Mouse (Mus musculus) gastrocnemius, postnatal 36 days (tissue): Measurements from ENCODE around the gene 1700092M07Rik. TPM values are rescaled to one million over a fixed set of nuclear protein-coding genes. Genes with fewer than 3 reads are reported as not detected.

Source experiments
- DNase-seq, 2 experiments: peaks; one replicate each; pipeline ENCODE4 v3.0.0; 2022
- intact Hi-C: fragments of 180-260 bp; cut with DNase I; formaldehyde crosslinking; loops from one replicate; pipeline ENCODE4 v1.15.1; 2025
- total RNA-seq, 2 experiments: library from RNA; stranded (reverse); gene quantifications; 2 replicates each; pipeline ENCODE4 v1.2.3; 2021

Gene 1700092M07Rik
- total RNA-seq, 2 experiments from 2014 or later: 0.66 TPM; not detected in 1

GRCm38 (mm10) chr19:8738911-8739310 lies 1.6 kb upstream of the 1700092M07Rik start:
- intact Hi-C loops: no loop called here
- no peak for DNase-seq

- DNase-seq: no peak
Observed at GRCm38 (mm10) chr19:8739646-8740045, 872 bp upstream of the 1700092M07Rik start.

GRCm38 (mm10) chr19:8741243-8741869 lies 838 bp downstream of the 1700092M07Rik start, which contains the start of gene Stx5a:
Stx5a (plus strand) TSS chr19:8741413.
- DNase-seq: peak; percentile 94 to 96
- intact Hi-C loops: no loop called here

More at GRCm38 (mm10) chr19:8739646-8740045, 872 bp upstream of the 1700092M07Rik start:
- intact Hi-C loops: no loop called here

GRCm38 (mm10) chr19:8742176-8742575 lies 1.7 kb downstream of the 1700092M07Rik start:
- intact Hi-C loops: no loop called here
- DNase-seq: no peak

DNA sequence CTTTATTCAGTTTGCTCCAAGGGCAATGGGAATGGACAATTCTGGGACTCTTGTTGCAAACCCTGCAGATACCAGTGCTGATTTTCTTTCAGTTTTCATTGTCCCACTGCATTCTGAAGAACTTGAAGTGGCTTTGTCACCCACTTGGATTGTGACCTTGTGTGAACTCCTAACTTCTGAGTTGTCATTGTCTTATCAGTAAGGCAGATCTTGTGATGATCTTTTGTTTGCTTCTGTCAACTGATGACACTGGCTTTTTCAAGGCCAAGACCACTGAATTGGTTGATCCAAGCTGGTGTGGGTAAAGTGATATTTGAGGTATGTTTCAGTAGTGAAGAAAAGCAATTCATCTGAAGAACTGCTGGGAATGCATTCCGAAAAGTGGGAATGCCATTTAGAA lies 4.9 kb downstream of the 1700092M07Rik start:
- no peak for DNase-seq

DNA sequence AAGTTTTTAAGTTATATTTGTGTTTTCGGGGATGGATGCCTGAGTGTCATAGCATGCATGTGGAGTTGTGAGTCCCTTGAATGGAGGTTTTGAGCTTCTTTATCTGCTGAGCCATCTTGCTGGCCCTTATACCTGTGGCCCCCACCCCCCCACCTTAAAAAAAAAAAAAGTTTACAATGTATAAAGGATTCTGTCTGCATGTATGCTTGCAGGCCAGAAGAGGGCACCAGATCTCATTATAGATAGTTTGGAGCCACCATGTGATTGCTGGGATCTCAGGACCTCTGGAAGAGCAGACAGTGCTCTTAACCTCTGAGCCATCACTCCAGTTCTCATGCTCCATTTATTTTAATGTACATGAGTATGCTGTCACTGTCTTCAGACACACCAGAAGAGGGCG lies 6.8 kb downstream of the 1700092M07Rik start:
- intact Hi-C loops: no loop called here

More for the DNA sequence above, 4.9 kb downstream of the 1700092M07Rik start:
- intact Hi-C loops: no loop called here

GRCm38 (mm10) chr19:8755652-8756051 lies 15.1 kb downstream of the 1700092M07Rik start:
- intact Hi-C loops: no loop called here
- DNase-seq: no peak

More for the DNA sequence above, 6.8 kb downstream of the 1700092M07Rik start:
- no peak for DNase-seq

GRCm38 (mm10) chr19:8756635-8757387 lies 16.3 kb downstream of the 1700092M07Rik start, which contains the start of gene Nxf1:
Nxf1 (plus strand) TSS chr19:8757073.
- intact Hi-C loops: no loop called here
- peak; percentile 85 to 91 for DNase-seq

DNA sequence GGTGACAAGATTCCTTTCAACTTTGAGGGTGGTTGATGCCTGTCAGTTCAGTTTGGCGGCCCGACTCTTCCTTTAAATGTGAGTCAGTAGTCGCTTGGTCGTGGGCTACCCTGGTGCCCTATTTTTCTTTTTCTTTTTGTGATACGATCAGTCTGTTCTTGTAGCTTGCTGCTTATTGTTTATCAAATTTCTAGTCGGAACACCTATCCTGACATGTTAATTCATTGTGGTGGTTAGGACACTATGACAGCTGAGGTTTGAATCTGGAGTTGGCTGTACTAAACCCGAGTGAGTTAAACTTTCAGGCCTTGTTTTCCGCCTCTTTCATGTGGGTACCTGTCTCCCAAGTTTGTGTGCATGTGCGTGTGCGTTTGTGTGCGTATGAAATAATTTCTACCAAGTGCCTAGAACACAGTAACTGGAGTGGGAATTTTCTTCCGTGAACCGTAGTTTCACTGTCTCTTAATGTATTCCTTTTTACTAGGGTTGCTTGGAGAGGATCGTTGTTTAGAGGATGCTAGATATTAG lies 17.0 kb downstream of the 1700092M07Rik start:
- intact Hi-C loops: no loop called here
- no peak for DNase-seq

GRCm38 (mm10) chr19:8758899-8759298 lies 18.4 kb downstream of the 1700092M07Rik start:
- intact Hi-C loops: no loop called here
- DNase-seq: no peak

DNA sequence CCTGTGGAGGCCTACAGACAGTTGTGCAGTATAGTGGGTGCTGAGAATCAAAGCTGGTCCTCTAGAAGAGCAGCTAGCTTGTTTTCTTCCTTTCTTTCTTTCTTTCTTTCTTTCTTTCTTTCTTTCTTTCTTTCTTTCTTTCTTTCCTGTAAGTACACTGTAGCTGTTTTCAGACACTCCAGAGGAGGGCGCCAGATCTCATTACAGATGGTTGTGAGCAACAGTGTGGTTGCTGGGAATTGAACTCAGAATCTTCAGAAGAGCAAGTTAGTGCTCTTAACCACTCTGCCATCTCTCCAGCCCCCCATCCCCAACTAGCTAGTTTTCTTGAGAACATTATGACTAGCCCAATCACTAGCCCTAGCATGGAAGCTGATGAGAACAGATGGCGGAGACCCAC lies 20.2 kb downstream of the 1700092M07Rik start:
- intact Hi-C loops: no loop called here
- no peak for DNase-seq

GRCm38 (mm10) chr19:8763276-8763675 lies 22.8 kb downstream of the 1700092M07Rik start:
- no peak for DNase-seq
- intact Hi-C loops: no loop called here

DNA sequence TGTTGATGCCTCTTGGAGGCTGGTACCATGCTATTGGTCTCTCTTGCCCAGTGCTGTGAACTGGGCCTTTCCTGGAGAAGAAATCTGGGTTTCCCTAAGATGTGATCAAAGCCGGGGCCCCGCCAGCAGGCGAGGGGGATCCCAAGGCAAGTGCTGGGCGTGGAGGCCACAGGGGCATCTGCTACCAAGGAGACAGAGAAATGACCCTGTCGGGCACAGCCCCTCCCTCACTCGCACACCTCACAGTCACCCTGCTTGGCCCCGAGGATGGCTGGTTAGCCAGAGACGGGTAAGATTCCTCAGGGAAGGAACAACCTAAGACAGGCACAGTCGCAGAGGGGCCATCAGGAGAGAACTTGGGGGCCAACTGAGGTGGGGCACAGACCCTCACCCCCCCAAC lies 25.0 kb downstream of the 1700092M07Rik start:
- no peak for DNase-seq
- intact Hi-C loops: no loop called here

DNA sequence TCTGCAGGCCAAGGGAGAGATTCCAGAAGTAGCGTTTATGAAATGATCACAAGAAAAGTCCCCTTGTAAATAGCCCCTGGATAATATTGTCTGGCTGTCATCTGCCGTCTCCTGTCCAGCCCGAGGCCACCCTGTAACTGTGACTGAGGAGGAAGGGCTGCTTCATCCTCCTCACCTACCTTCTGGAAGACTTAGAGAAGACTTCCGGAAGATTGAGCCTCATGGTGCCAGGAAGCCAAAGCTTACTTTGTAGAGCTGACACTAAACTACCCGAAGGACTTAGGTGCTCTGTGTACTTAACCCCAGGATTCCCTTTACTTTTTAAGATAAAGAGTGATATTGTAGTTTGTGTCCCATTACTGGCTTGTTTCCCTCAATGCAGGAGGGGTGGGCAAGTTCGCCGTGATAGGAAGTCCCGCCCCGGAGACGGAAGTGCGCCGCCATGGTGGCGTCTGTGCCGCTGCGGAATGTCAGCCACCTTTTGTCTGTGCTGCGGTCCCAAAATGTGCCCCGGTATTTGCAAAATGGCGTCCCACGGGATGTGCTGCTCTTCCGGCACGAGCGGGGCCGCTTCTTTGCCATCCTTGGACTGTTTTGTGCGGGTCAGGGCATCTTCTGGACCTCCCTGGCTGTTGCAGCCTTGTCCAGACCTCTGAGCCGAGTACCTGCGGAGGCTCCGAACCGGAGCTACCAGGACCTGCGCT lies 30.2 kb downstream of the 1700092M07Rik start, which contains the start of gene Tmem223:
Gene Tmem223 (plus strand): TSS at position 430 of the 704 bp plus-strand sequence.
- intact Hi-C loops: no loop called here
- DNase-seq: peak; percentile 66 to 70

- intact Hi-C loops: no loop called here
- DNase-seq: no peak
Observed at GRCm38 (mm10) chr19:8772996-8773395, 32.5 kb downstream of the 1700092M07Rik start.

DNA sequence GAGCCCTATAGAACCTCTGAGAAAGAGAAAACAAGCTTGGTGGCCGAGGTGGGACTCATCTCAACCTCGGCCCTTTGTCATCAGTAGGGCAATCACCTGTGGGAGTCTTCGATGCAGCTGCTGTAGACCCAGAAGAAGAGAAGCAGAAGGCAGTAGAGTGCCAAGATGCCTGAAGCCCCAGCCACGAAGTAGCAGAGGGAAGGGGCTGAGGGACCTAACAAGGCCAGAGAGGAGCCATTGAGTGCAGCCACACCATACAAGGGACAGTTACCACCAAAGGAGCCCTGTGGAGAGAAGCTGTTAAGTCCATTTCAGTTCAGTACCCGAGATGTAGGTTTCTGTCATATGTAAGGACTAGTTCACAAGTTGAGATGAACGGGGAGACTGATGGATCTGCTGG lies 32.9 kb downstream of the 1700092M07Rik start:
- intact Hi-C loops: no loop called here
- no peak for DNase-seq

DNA sequence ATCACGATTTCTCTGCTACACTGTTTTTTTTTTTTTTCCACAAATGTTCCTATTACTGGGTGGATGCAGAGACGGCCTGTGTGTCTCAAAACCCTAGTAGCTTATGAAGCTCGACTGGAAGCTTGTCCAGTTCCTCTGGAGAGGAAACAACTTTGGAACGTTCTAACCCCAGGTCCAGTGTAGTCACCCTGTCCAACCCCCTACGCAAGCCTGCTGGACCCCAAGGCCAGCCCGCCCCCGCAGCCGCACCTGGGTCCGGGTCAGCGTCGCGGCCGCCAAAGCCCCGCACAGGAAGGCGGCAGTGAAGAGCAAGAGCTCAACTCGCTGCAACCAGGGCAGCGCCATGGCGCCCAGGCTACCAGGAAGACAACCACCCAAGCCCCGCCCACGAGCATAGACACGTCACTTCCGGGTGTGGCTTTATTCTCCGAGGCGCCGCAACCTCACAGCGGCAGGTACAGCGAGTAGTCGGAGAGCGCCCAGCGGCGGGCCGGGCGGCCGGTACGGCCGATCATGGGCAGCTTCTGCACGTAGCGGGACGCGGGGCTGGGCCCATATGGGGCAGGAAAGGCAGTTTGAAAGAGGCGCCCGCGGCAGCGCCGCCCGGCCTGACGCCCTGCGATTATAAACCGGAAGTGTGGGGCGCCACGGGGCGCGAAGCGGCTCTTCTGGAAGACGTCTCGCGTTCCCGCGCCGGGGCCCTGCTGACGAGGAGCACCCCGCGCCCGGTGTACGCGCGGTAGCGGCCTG lies 33.7 kb downstream of the 1700092M07Rik start, which contains the start of gene Tmem179b:
Gene Tmem179b (minus strand): TSS at position 382 of the 750 bp plus-strand sequence.
- peak; percentile 93 to 96 for DNase-seq
- intact Hi-C loops: no loop called here

GRCm38 (mm10) chr19:8774951-8775421 lies 34.5 kb downstream of the 1700092M07Rik start:
- intact Hi-C loops: no loop called here
- no peak for DNase-seq

GRCm38 (mm10) chr19:8786008-8786781 lies 45.7 kb downstream of the 1700092M07Rik start, which contains the start of gene Taf6l:
Taf6l (minus strand) TSS chr19:8786417.
- DNase-seq: peak; percentile 83 to 88
- intact Hi-C loops: no loop called here
